Mouse (Mus musculus): Measurements from ENCODE around the gene Msh5. TPM values are rescaled to one million over a fixed set of nuclear protein-coding genes. Genes with fewer than 3 reads are reported as not detected.
"Not testable (repeated sequence)": the region's sequence is repeated elsewhere in the genome, so short reads cannot be mapped to it uniquely, and the experiment has no call there.

The Msh5 gene
- polyA plus RNA-seq, 1 experiment, result 6.0 TPM

DNA sequence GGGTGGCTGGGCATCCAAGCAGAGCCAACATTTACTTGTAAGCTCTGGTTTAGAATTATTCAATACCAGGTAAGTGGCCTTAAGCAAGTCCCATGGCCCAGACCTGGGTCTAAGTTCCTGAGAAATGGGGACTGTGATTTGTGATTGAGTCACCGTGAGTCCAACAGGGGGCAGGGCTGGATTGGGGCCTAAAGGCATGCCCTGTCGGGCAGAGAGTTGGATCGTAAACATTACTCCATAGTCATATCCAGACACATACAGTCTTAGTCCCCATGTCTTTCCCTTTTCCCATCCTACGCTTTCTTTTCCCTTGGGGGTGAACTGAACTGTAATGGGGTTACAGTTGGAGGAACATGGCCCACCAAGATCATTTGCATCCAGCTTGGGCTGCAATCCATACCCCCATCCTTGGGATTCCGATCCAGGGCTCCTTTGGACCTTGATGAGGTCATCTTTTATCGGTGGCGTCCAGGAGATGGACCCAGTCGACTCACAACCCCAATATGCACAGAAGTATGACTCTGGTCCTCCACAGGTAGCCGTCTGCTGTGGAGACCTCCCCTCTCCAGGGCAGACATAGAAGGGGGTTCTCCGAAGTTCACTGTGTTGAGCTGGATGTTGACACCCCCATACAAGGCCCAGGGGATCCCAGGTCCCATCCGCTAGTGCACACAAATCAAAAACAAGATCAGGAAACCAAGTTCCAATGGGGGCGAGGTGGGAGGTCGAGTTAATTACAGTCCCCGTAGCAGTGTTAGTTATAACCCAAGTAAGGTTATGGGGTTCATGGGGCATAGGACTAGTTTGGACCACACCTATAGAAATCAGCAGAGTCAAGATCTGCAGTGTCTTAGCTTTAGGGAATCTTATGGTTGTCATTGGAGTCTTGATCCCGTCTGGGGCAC, 47.8 kb downstream of the Msh5 start:
- DNase-seq, result no peak

DNA sequence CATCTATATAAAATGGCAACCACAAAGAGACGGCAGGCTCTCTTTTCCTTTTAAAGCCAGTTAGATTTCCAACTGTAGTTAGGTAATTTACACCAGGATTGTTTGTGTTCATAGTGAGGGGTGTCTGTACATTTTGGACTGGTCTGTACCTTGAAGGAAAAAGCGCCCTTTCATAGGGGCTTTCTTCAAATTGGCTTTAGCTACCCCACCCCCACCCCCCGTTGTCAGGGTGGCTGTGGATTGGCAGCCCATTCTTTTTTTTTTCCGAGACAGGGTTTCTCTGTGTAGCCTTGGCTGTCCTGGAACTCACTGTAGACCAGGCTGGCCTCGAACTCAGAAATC, 49.4 kb downstream of the Msh5 start:
- H3K4me1 ChIP-seq (ENCODE audit: control insufficient read depth, insufficient read depth, low read length), result no peaks in the 10 kb centered on the region; the same call in 1 of the 2 replicates
- no peak overlapping the region for H3K4me3 ChIP-seq (replicated peaks; ENCODE audit: extremely low read depth, low read depth, low read length)
- no peak for TF ChIP-seq CTCF (IDR thresholded peaks at IDR 0.05; ENCODE audit: insufficient read depth, low read length)
- no peak for TF ChIP-seq POLR2A (IDR thresholded peaks at IDR 0.05; ENCODE audit: borderline replicate concordance, extremely low read depth, low read depth, low read length)
- no peak for DNase-seq
- 82% methylated on average over 5 of the region's 5 CpGs for WGBS

More for the DNA sequence above, 47.8 kb downstream of the Msh5 start:
- Histone ChIP-seq H3K4me1 (ENCODE audit: control insufficient read depth, insufficient read depth, low read length) (peaks cover 8% of the 10 kb centered on the region), H3K4me3 (replicated peaks; ENCODE audit: extremely low read depth, low read depth, low read length) (peak overlapping the region; percentile 19)
- TF ChIP-seq CTCF (IDR thresholded peaks at IDR 0.05; ENCODE audit: insufficient read depth, low read length), result no peak
- TF ChIP-seq POLR2A (IDR thresholded peaks at IDR 0.05; ENCODE audit: borderline replicate concordance, extremely low read depth, low read depth, low read length), result no peak
- 70% methylated on average over 15 of the region's 15 CpGs for WGBS

DNA sequence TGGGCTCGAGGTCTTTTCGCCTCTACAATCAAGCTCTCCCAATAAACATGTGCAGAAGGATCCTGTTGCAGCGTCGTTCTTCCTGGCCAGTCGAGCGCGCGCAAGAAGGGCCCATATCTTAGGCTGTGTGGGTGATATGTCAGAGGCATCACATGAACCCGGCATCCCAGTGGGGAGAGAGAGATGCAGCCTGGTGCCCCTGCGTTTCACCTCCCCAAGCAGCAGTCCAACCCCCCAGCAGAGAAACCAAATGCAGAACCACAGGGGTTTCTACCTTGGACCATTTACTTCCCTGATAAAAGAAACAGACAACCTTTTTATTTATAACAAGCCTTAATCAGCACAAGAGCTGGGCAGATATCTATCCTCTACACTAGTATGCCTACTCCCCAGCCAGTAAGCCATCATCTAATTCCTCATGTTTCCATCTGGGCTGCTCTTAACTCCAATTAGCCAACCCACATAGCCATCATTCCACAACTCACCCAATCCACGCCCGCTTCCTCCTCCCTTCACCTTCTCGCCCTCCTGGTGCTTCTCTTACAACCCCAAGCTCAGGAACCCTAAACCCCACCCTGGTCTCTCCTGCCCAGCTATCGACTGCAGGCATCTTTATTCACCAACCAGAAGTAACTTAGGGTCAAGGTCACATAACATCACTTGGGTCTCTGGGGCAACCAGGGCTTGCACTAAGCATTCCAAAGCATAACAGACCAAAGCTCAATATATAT, 50.0 kb downstream of the Msh5 start:
- TF ChIP-seq POLR2A (IDR thresholded peaks at IDR 0.05; ENCODE audit: borderline replicate concordance, extremely low read depth, low read depth, low read length), result 0 out of 2 replicates have a peak, but pooled peaks have one; percentile 11
- TF ChIP-seq CTCF (IDR thresholded peaks at IDR 0.05; ENCODE audit: insufficient read depth, low read length), result no peak
- no peak for DNase-seq
- Histone ChIP-seq H3K4me1 (ENCODE audit: control insufficient read depth, insufficient read depth, low read length) (no peaks in the 10 kb centered on the region; the same call in 1 of the 2 replicates), H3K4me3 (replicated peaks; ENCODE audit: extremely low read depth, low read depth, low read length) (no peak overlapping the region)
- WGBS, result 85% methylated on average over 12 of the region's 14 CpGs

DNA sequence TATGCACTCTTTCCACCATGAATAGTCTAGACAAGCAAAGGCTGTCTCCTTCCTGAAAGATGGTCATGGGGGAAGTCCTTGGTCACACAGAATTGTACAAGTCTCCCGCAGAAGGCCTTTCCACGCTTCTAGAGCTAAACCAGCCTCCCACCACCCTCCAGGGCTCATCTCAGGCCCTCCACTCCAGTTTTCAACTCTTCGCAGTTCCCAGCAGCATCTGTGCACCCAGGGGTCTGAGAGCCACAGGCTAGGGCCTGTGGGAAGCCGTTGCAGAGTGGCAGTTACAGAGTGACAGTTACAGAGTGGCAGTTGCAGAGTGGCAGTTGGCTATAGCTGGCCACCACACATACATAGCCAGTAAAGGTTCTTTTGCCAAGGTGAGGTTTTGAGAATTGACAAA, 50.6 kb downstream of the Msh5 start:
- DNase-seq; H3K4me1 ChIP-seq (ENCODE audit: control insufficient read depth, insufficient read depth, low read length): not testable (repeated sequence)
- 85% methylated on average over 4 of the region's 4 CpGs for WGBS

DNA sequence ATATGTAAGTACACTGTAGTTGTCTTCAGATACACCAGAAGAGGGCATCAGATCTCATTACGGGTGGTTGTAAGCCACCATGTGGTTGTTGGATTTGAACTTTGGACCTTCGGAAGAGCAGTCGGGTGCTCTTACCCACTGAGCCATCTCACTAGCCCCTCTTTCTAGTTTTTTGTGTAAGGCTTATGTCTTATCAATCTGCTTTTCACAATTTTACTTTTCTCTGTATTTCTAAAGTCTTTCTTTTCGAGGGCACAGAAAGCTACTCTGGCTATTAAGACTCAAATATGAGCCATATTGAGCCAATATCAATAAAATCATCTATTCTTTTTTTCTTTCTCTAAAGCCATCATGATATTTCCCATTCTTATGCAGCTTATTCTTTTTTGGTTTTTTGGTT, 51.4 kb downstream of the Msh5 start:
- not testable (repeated sequence) for H3K4me3 ChIP-seq (replicated peaks; ENCODE audit: extremely low read depth, low read depth, low read length); DNase-seq; H3K4me1 ChIP-seq (ENCODE audit: control insufficient read depth, insufficient read depth, low read length)
- 83% methylated on average over 4 of the region's 4 CpGs for WGBS

More for the DNA sequence above, 50.6 kb downstream of the Msh5 start:
- H3K4me3 ChIP-seq (replicated peaks; ENCODE audit: extremely low read depth, low read depth, low read length), result not testable (repeated sequence)

DNA sequence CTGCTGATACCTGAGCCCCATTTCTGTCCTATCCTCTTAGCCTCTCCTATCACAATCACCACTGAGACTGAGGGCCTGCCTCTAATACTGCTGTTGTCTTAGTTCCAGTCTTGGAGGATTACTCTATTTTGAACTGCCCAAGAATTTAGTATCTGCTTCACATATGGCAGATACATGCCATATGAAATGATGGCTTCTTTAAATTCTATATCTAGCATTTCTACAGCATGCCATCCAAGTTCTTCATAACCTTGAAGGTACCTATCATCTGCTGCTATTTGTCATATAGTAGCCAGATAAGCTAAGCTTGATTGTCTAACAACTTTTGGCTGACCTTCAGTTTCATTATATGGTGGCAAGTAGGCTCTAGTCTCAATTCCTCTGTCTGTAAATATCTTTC, 51.8 kb downstream of the Msh5 start:
- H3K4me3 ChIP-seq (replicated peaks; ENCODE audit: extremely low read depth, low read depth, low read length), result no peak overlapping the region
- no peak for DNase-seq
- TF ChIP-seq CTCF (IDR thresholded peaks at IDR 0.05; ENCODE audit: insufficient read depth, low read length) (no peak), POLR2A (IDR thresholded peaks at IDR 0.05; ENCODE audit: borderline replicate concordance, extremely low read depth, low read depth, low read length) (no peak)
- no peaks in the 10 kb centered on the region; the same call in 1 of the 2 replicates for H3K4me1 ChIP-seq (ENCODE audit: control insufficient read depth, insufficient read depth, low read length)

DNA sequence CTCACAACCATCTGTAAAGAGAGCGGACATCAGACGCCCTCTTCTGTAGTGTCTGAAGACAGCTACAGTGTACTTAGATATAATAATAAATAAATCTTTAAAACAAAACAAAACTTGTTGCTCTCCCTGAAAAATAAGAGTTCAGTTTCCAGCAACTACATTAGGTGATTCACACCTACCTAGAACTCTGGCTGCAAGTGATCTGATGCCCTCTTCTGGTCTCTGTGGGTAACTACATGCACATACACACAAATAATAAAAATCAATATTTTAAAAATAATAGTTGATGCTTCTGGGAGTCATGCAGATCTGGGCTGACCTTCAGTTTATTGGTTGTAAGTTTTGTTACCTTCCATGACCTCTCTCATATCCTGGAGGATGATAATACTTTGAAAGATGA, 62.3 kb downstream of the Msh5 start:
- Histone ChIP-seq H3K4me1 (ENCODE audit: control insufficient read depth, insufficient read depth, low read length) (peaks cover 2% of the 10 kb centered on the region), H3K4me3 (replicated peaks; ENCODE audit: extremely low read depth, low read depth, low read length) (no peak overlapping the region)
- DNase-seq, result no peak
- TF ChIP-seq CTCF (IDR thresholded peaks at IDR 0.05; ENCODE audit: insufficient read depth, low read length) (0 out of 2 replicates have a peak, but pooled peaks have one; percentile 15), POLR2A (IDR thresholded peaks at IDR 0.05; ENCODE audit: borderline replicate concordance, extremely low read depth, low read depth, low read length) (no peak)
- 67% methylated on average over 2 of the region's 2 CpGs for WGBS

DNA sequence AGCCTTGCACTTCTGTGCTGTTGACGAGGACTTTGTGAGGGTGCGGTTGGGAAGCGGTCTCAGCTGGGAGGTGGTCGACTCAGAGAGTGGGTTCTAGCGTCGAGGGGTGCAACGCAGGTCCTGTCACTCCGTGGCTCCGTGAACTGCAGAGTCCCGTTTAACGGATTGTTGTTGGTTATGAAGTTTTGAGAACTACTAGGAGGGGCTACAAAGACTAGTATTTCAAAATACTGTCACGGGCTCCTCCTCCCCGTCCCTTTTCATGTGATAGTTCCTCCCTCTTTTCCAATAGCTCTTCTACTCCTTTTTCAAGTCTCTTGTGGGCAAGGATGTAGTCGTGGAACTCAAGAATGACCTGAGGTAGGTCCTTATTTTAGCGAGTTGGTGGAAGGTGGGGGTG, 64.2 kb downstream of the Msh5 start:
- no peak for DNase-seq
- H3K4me1 ChIP-seq (ENCODE audit: control insufficient read depth, insufficient read depth, low read length), result peaks cover 2% of the 10 kb centered on the region
- TF ChIP-seq POLR2A (IDR thresholded peaks at IDR 0.05; ENCODE audit: borderline replicate concordance, extremely low read depth, low read depth, low read length) (no peak), CTCF (IDR thresholded peaks at IDR 0.05; ENCODE audit: insufficient read depth, low read length) (no peak)
- peak overlapping the region; percentile 88 for H3K4me3 ChIP-seq (replicated peaks; ENCODE audit: extremely low read depth, low read depth, low read length)
- under 1% methylated on average over 15 of the region's 15 CpGs for WGBS

DNA sequence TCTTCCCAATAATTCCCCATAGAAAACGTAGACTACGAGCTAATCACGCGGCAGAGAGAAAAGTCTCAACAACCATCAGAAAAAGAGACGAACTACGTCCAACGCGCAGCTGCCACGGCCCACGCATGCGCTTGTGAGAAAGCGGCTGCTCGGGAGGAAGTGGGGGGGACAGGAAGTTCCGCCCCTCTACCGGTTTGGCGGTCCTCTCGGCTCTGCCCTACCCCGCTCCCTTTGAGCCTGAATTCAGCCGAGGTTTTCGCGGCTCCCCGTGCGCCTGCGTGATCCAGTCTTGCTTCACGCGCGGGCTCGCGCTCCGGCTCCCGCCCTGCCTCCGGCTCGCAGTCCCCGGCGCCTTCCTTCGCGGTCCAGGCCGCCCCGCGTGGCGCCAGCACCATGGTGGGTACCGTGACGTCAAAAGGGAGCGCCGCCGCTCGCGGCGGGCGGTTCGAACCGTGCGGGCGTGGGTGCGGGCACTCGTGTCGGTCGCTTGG, 64.8 kb downstream of the Msh5 start, which contains the start of gene Lsm2:
Gene Lsm2, plus strand, starts transcription at position 173 of the 491 bp plus-strand sequence.
- peak; percentile 98; the same call in 1 of the 2 replicates for TF ChIP-seq POLR2A (IDR thresholded peaks at IDR 0.05; ENCODE audit: borderline replicate concordance, extremely low read depth, low read depth, low read length)
- TF ChIP-seq CTCF (IDR thresholded peaks at IDR 0.05; ENCODE audit: insufficient read depth, low read length), result no peak
- 1% methylated on average over 58 of the region's 58 CpGs for WGBS
- peak; percentile 94 for DNase-seq
- peak within 1 kb of the TSS; percentile 88 for H3K4me3 ChIP-seq (replicated peaks; ENCODE audit: extremely low read depth, low read depth, low read length)
- H3K4me1 ChIP-seq (ENCODE audit: control insufficient read depth, insufficient read depth, low read length), result peaks cover 2% of the 10 kb centered on the region
